Mouse (Mus musculus): ENCODE measurements around the gene Mtg1. TPM values are rescaled to one million over a fixed set of nuclear protein-coding genes. Genes with fewer than 3 reads are reported as not detected.

Mtg1 gene
- polyA plus RNA-seq, 1 experiment from 2014 or later: 36.5 TPM

DNA sequence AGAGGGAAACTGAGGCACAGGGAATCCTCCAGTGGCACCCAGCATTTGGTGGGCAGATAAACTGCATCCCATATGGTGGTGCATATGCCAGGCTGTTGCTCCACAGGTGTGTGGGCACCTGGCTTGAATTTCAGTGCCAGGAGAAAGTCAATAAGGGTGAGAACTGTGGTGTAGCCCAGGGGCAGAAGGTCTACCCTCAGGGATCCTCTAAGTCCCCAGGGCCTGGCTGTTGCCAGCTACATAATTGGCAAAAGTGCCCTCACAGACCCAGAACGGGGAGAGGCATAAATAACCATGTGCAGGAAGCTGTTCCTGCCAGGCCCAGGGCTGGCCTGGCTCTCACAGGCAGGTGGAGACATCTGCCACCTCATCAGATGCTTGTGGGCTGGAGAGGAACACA is 35.6 kb downstream of the Mtg1 start, which contains the start of gene Olfr523:
TSS of gene Olfr523 (plus strand) at position 282 of the 400 bp plus-strand sequence.
- no peak within 1 kb of the TSS for H3K4me3 ChIP-seq (replicated peaks; ENCODE audit: low read length)
- H3K27me3 ChIP-seq (replicated peaks; ENCODE audit: control insufficient read depth, insufficient read depth, low read length): no peaks in the 10 kb centered on the region
- 0 out of 2 replicates have a peak, but pooled peaks cover 3% of the 10 kb centered on the region for H3K9me3 ChIP-seq (ENCODE audit: control insufficient read depth, low read length)
- no peak for ATAC-seq
- H3K27ac ChIP-seq (ENCODE audit: low read length): no peak within 1 kb of the TSS
- H3K36me3 ChIP-seq (ENCODE audit: control insufficient read depth, insufficient read depth): no peaks in the 10 kb centered on the region
- no peak within 1 kb of the TSS for H3K9ac ChIP-seq (replicated peaks; ENCODE audit: low read depth, low read length)
- WGBS: 21% methylated on average over 1 of the region's 1 CpGs
- H3K4me2 ChIP-seq (ENCODE audit: low read length): no peak within 1 kb of the TSS
- no peaks in the 10 kb centered on the region for H3K4me1 ChIP-seq (replicated peaks; ENCODE audit: control insufficient read depth, insufficient read depth, low read length)

DNA sequence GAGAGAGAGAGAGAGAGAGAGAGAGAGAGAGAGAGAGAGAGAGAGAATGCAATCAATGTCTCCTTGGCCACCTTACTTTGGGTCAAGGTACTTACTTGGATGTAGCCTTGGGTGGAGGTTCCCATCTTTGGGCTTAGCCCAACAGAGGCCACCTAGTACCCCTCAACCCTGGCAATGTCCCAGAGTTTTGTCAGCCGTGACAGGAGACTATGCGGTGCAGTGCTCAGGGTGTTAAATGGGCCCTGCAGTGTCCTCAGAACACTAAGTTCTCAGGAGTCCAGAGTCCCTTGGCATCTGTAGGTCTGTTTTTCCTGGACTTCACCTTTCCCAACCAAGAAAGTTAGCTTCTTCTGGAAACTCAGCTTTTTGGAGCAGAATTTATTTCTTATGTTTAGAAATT is 41.8 kb downstream of the Mtg1 start:
- Histone ChIP-seq H3K4me3 (replicated peaks; ENCODE audit: low read length) (no peak overlapping the region), H3K9me3 (ENCODE audit: control insufficient read depth, low read length) (no peaks in the 10 kb centered on the region), H3K27ac (ENCODE audit: low read length) (no peak overlapping the region), H3K36me3 (ENCODE audit: control insufficient read depth, insufficient read depth) (no peaks in the 10 kb centered on the region), H3K4me1 (replicated peaks; ENCODE audit: control insufficient read depth, insufficient read depth, low read length) (no peaks in the 10 kb centered on the region), H3K9ac (replicated peaks; ENCODE audit: low read depth, low read length) (no peak overlapping the region), H3K27me3 (replicated peaks; ENCODE audit: control insufficient read depth, insufficient read depth, low read length) (no peaks in the 10 kb centered on the region), H3K4me2 (ENCODE audit: low read length) (no peak overlapping the region)
- 89% methylated on average over 2 of the region's 2 CpGs for WGBS
- ATAC-seq: no peak

DNA sequence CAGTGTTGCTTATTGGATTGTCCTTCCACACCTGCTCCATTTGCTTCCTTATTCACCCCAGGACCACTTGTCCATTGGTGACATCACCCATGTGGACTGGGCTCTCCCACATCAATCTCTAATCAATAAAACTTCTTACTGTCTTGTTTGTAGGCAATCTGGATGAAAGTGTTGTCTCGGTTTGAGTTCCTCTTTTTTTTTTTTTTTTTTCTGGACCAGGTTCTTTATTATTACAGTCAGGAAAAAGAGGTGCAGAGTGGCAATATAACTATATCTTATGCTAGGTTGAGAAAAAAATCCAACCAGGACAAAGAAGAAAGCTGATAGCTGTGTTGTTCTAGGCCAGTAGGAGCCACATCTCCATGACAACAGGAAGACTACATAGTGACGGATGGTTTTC is 43.3 kb downstream of the Mtg1 start:
- Histone ChIP-seq H3K4me3 (replicated peaks; ENCODE audit: low read length) (no peak overlapping the region), H3K27me3 (replicated peaks; ENCODE audit: control insufficient read depth, insufficient read depth, low read length) (no peaks in the 10 kb centered on the region), H3K27ac (ENCODE audit: low read length) (no peak overlapping the region), H3K4me1 (replicated peaks; ENCODE audit: control insufficient read depth, insufficient read depth, low read length) (no peaks in the 10 kb centered on the region), H3K9ac (replicated peaks; ENCODE audit: low read depth, low read length) (no peak overlapping the region), H3K4me2 (ENCODE audit: low read length) (no peak overlapping the region), H3K9me3 (ENCODE audit: control insufficient read depth, low read length) (no peaks in the 10 kb centered on the region), H3K36me3 (ENCODE audit: control insufficient read depth, insufficient read depth) (no peaks in the 10 kb centered on the region)
- WGBS: 83% methylated on average over 2 of the region's 2 CpGs
- no peak for ATAC-seq

DNA sequence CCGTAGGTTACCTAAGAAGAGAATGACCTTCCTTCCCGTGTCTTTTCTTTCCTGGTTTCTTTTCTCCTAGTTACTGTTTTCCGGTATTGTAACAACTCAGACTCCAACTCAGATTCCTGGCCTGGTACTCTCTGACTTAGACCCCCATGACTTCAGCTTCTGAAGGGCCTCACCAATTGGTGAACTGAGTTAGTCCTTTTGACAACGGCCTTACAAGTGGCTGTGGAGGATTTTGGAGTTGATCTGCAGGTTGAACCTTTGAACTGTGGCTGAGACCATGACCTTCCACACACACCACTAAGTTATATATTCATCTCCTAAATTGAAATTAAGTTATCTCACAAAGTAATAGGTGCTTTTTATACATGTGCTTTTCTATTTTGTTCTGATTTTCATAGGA is 46.8 kb downstream of the Mtg1 start:
- no peaks in the 10 kb centered on the region for H3K36me3 ChIP-seq (ENCODE audit: control insufficient read depth, insufficient read depth)
- H3K27me3 ChIP-seq (replicated peaks; ENCODE audit: control insufficient read depth, insufficient read depth, low read length): no peaks in the 10 kb centered on the region
- H3K4me3 ChIP-seq (replicated peaks; ENCODE audit: low read length): no peak overlapping the region
- no peak for ATAC-seq
- H3K27ac ChIP-seq (ENCODE audit: low read length): no peak overlapping the region
- no peak overlapping the region for H3K4me2 ChIP-seq (ENCODE audit: low read length)
- H3K9me3 ChIP-seq (ENCODE audit: control insufficient read depth, low read length): no peaks in the 10 kb centered on the region
- no peak overlapping the region for H3K9ac ChIP-seq (replicated peaks; ENCODE audit: low read depth, low read length)
- no peaks in the 10 kb centered on the region for H3K4me1 ChIP-seq (replicated peaks; ENCODE audit: control insufficient read depth, insufficient read depth, low read length)
- whole genome bisulfite sequencing: 88% methylated on average over 4 of the region's 4 CpGs

DNA sequence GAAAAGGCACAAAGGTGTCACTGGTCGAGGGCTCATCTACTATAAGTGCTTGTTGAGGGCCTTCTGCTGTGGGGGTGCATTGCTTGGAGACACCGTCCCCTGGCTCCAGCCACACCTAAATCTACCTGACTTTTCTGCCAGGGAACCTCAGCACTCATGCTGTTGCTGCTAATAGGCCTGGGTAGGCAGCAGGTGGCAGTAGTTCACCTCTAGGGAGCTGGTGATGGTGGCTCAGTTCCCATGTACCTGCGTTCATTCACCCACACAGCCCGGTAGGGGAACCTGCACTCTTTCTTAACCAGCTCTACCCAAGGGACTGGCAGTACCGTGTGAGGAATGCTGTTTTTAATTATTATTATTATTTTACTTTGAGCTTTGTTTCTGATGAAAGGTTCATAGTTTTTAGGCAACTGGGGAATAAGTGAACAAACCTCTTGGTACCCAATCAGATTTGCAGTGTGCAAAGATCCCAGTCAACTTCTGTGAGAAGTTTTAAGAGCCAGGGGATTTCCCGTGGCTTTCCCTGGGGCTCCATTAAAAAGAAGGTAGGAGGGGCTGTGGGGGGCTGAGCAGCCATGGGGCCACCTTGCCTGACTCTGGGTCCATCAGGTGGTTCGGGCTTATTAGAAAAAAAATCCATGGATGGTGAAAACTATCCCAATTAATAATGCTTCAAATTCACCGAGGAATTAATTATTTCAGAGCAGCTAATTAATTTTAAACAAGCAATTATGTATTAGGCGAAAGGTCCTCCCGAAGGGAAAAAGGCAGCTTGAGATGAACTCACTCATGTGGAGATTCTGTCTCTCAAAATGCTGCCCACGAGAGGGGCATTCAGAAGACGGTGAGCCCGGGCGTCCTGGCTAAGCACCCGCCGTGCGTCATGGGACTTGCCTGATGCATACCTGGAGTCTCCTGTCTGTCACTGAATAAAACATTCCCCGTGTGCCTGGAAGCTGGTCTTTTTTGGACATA is 49.6 kb downstream of the Mtg1 start:
- H3K4me2 ChIP-seq (ENCODE audit: low read length): no peak overlapping the region
- ATAC-seq: no peak
- WGBS: 40% methylated on average over 18 of the region's 18 CpGs
- no peak overlapping the region for H3K4me3 ChIP-seq (replicated peaks; ENCODE audit: low read length)
- H3K9me3 ChIP-seq (ENCODE audit: control insufficient read depth, low read length): no peaks in the 10 kb centered on the region
- H3K9ac ChIP-seq (replicated peaks; ENCODE audit: low read depth, low read length): no peak overlapping the region
- no peak overlapping the region for H3K27ac ChIP-seq (ENCODE audit: low read length)
- no peaks in the 10 kb centered on the region for H3K27me3 ChIP-seq (replicated peaks; ENCODE audit: control insufficient read depth, insufficient read depth, low read length)
- no peaks in the 10 kb centered on the region for H3K4me1 ChIP-seq (replicated peaks; ENCODE audit: control insufficient read depth, insufficient read depth, low read length)
- no peaks in the 10 kb centered on the region for H3K36me3 ChIP-seq (ENCODE audit: control insufficient read depth, insufficient read depth)

DNA sequence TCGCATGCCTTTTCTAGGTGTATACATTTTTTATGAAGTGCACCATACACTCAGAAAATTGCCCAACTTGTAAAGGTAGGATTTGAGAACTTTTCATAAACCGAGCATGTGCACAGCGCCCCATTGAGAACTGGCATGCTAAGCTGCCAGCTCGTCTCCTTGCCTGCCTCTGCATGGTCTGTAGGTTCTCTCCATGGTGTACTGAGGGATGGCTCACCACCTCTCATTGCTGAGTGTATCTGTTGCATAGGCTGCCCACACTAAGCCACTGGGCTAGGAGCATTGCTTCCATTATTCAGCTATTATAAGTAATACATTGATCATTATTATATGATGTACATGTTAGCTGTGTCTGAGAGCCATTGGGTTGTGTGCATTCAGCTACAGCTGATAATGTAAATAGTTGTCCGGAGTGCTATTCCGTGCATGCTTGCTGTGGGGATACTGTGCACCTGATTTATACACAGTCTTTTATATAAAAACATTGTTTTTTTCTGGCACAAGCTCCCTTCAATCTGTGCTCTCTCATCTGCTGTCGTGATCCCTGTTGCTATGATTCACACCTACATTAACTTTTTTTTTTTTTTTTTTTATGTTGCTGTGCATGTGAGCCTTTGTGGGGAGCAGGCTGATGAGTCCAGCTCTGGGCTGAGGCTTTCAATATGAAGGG is 50.5 kb downstream of the Mtg1 start:
- H3K9ac ChIP-seq (replicated peaks; ENCODE audit: low read depth, low read length): no peak overlapping the region

DNA sequence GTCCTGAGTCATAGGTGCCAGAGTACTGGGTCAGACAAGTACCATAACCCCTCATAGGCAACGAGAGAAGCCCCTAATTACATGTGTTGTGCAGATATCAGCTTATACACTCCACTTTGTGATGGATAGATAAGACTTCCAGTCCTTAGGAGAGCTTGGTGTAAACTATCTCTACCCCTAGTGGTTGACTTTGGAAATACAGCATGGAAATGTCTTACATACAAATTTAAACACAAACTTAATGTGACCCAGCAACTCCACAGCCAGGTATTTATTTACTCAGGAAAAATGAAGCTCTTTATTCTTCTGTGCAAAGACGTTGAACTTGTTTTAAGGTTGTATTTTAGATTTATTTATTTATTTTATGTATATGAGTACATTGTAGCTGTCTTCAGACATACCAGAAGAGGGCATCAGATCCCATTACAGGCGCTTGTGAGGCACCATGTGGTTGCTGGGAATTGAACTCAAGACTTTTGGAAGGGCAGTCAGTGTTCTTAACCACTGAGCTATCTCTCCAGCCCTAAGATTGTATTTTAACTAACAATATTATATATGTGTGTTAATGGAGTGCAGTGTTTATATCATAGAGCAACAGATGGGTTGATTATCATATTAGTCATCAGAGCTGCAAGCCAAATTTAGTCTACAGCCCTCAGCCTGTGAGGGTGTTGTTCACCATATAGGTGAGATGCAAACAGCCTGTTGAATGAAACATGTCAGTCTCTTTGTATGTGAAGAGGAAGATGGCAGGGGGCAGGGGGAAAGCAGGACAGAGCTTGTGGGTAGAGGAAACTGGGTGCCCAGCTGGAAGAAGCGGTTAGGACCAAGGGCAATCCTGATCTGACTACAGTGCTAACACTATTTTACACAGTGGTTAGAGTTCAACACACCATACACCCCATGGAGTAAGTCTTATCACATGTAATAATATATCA is 51.3 kb downstream of the Mtg1 start:
- H3K36me3 ChIP-seq (ENCODE audit: control insufficient read depth, insufficient read depth): no peaks in the 10 kb centered on the region
- no peaks in the 10 kb centered on the region for H3K4me1 ChIP-seq (replicated peaks; ENCODE audit: control insufficient read depth, insufficient read depth, low read length)
- H3K9me3 ChIP-seq (ENCODE audit: control insufficient read depth, low read length): no peaks in the 10 kb centered on the region
- H3K4me3 ChIP-seq (replicated peaks; ENCODE audit: low read length): no peak overlapping the region
- no peak overlapping the region for H3K9ac ChIP-seq (replicated peaks; ENCODE audit: low read depth, low read length)
- ATAC-seq: no peak
- H3K27me3 ChIP-seq (replicated peaks; ENCODE audit: control insufficient read depth, insufficient read depth, low read length): no peaks in the 10 kb centered on the region
- H3K4me2 ChIP-seq (ENCODE audit: low read length): no peak overlapping the region
- WGBS: 61% methylated on average over 4 of the region's 4 CpGs
- no peak overlapping the region for H3K27ac ChIP-seq (ENCODE audit: low read length)

More for the DNA sequence above, 50.5 kb downstream of the Mtg1 start:
- Histone ChIP-seq H3K4me1 (replicated peaks; ENCODE audit: control insufficient read depth, insufficient read depth, low read length) (no peaks in the 10 kb centered on the region), H3K4me3 (replicated peaks; ENCODE audit: low read length) (no peak overlapping the region), H3K9me3 (ENCODE audit: control insufficient read depth, low read length) (no peaks in the 10 kb centered on the region), H3K4me2 (ENCODE audit: low read length) (no peak overlapping the region), H3K27me3 (replicated peaks; ENCODE audit: control insufficient read depth, insufficient read depth, low read length) (no peaks in the 10 kb centered on the region), H3K27ac (ENCODE audit: low read length) (no peak overlapping the region), H3K36me3 (ENCODE audit: control insufficient read depth, insufficient read depth) (no peaks in the 10 kb centered on the region)
- 81% methylated on average over 7 of the region's 7 CpGs for WGBS
- no peak for ATAC-seq

DNA sequence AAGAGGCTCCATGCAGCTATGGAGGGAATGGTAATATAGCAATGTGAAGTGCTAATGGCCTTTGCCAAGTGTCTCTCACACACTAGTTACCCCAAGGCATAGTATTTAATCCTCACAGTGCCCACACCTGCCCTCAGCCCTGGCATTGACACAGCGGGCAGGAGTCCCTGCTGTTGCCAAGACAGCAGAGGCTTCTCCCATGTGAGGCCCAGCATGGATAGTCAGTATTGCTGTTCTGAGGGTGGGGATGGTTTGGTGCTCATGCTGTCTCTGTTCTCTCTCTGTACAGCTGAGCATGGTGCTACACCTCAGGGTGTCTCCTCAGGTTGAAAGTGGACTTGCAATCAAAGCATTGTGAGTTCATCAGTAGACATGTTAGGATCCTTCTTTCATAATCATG is 53.1 kb downstream of the Mtg1 start:
- no peak overlapping the region for H3K27ac ChIP-seq (ENCODE audit: low read length)
- no peak overlapping the region for H3K4me3 ChIP-seq (replicated peaks; ENCODE audit: low read length)
- H3K9ac ChIP-seq (replicated peaks; ENCODE audit: low read depth, low read length): no peak overlapping the region
- H3K36me3 ChIP-seq (ENCODE audit: control insufficient read depth, insufficient read depth): no peaks in the 10 kb centered on the region
- H3K4me2 ChIP-seq (ENCODE audit: low read length): no peak overlapping the region
- H3K9me3 ChIP-seq (ENCODE audit: control insufficient read depth, low read length): no peaks in the 10 kb centered on the region
- H3K27me3 ChIP-seq (replicated peaks; ENCODE audit: control insufficient read depth, insufficient read depth, low read length): no peaks in the 10 kb centered on the region
- WGBS: 88% methylated on average over 1 of the region's 1 CpGs
- no peak for ATAC-seq
- no peaks in the 10 kb centered on the region for H3K4me1 ChIP-seq (replicated peaks; ENCODE audit: control insufficient read depth, insufficient read depth, low read length)

DNA sequence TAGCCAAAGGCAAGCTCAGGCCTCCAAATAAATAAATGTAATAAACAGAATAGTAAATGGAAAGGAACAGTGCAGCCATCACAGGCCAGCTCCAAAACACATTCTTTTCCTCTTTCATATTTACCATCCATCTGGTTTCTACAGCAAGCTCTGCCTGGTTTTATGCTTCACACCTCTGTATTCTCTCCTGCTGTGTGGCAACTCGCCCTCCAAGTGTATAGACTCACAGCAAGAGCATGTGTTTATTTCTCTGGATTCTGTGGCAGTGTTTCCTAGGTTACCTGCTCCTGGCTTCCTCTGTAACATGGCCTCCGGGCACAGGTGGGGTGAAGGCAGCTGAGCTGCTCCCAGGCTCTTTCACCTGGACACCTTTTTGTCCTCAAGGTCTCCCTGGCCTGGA is 55.1 kb downstream of the Mtg1 start:
- Histone ChIP-seq H3K36me3 (ENCODE audit: control insufficient read depth, insufficient read depth) (no peaks in the 10 kb centered on the region), H3K4me3 (replicated peaks; ENCODE audit: low read length) (no peak overlapping the region), H3K27ac (ENCODE audit: low read length) (no peak overlapping the region), H3K4me1 (replicated peaks; ENCODE audit: control insufficient read depth, insufficient read depth, low read length) (no peaks in the 10 kb centered on the region), H3K9me3 (ENCODE audit: control insufficient read depth, low read length) (no peaks in the 10 kb centered on the region), H3K9ac (replicated peaks; ENCODE audit: low read depth, low read length) (no peak overlapping the region), H3K4me2 (ENCODE audit: low read length) (no peak overlapping the region), H3K27me3 (replicated peaks; ENCODE audit: control insufficient read depth, insufficient read depth, low read length) (no peaks in the 10 kb centered on the region)
- 57% methylated on average over 2 of the region's 2 CpGs for WGBS
- no peak for ATAC-seq

Data from forebrain, embryonic 16.5 days (tissue).